Comparison of ENCODE assay signal across 12 mouse cellular contexts in genomic region chr2:52779381-52779780, GRCm38 (mm10). TPM values are rescaled to one million over a fixed set of nuclear protein-coding genes. Genes with fewer than 3 reads are reported as not detected.
DNase-seq lines count a peak whose midpoint lies in the region; ATAC-seq and TF ChIP-seq lines count a peak whose summit lies in the region.
"Had no signal": no experiment of that assay in that cellular context is flagged by ENCODE, and none has a peak within 500 bp of the region (broad histone marks: within the 10 kb centered on the region; RNA-seq: fewer than 3 reads in every experiment).

No protein-coding gene starts in this region.

- H3K4me3 ChIP-seq in limb, embryonic 14.5 days (replicated peaks; ENCODE audit: low read length) = no peak overlapping the region
- no peak overlapping the region for H3K4me3 ChIP-seq in limb, embryonic 10.5 days
- no peak overlapping the region for H3K4me3 ChIP-seq in lung, embryonic 16.5 days (ENCODE audit: low read length)
- H3K4me3 ChIP-seq in testis, adult 2 months (ENCODE audit: control insufficient read depth, low read depth, low read length) = peak overlapping the region; percentile 39; the same call in 1 of the 2 replicates
- H3K4me3 ChIP-seq in left cerebral cortex, adult 2 months = no peak overlapping the region
- H3K4me3 ChIP-seq: embryonic facial prominence, embryonic 15.5 days had no signal

- no peak for TF ChIP-seq POLR2A in limb, embryonic 14.5 days (IDR thresholded peaks at IDR 0.05; ENCODE audit: borderline replicate concordance, extremely low read depth, insufficient read depth, insufficient read length)
- no peak for TF ChIP-seq POLR2A in testis, adult 2 months (IDR thresholded peaks at IDR 0.05; ENCODE audit: control insufficient read depth, low read depth, low read length)

- no peaks in the 10 kb centered on the region for H3K4me1 ChIP-seq in limb, embryonic 14.5 days (ENCODE audit: control insufficient read depth, insufficient read depth, low read length)
- H3K4me1 ChIP-seq in limb, embryonic 10.5 days = no peaks in the 10 kb centered on the region
- H3K4me1 ChIP-seq in lung, embryonic 16.5 days (replicated peaks; ENCODE audit: control insufficient read depth, insufficient read depth, low read length) = peaks cover 5% of the 10 kb centered on the region
- H3K4me1 ChIP-seq in testis, adult 2 months (ENCODE audit: control insufficient read depth, insufficient read depth, low read length) = peaks cover 5% of the 10 kb centered on the region
- H3K4me1 ChIP-seq: embryonic facial prominence, embryonic 15.5 days had no signal

- intact Hi-C loops in heart, postnatal 10 days (cut with DNase I) = no loop called here
- intact Hi-C loops in left cerebral cortex, adult 2 months (cut with DNase I) = no loop called here

- H3K36me3 ChIP-seq in limb, embryonic 14.5 days (ENCODE audit: control insufficient read depth, insufficient read depth, low read length) = no peaks in the 10 kb centered on the region
- H3K36me3 ChIP-seq in limb, embryonic 10.5 days = no peaks in the 10 kb centered on the region
- H3K36me3 ChIP-seq in lung, embryonic 16.5 days (ENCODE audit: control insufficient read depth, insufficient read depth, low read length) = no peaks in the 10 kb centered on the region
- no peaks in the 10 kb centered on the region for H3K36me3 ChIP-seq in testis, adult 2 months (ENCODE audit: control insufficient read depth, insufficient read depth, low read length)
- H3K36me3 ChIP-seq: embryonic facial prominence, embryonic 15.5 days had no signal

- H3K4me2 ChIP-seq in limb, embryonic 14.5 days (replicated peaks; ENCODE audit: low read depth, low read length, severe bottlenecking) = no peak overlapping the region
- peak overlapping the region; percentile 11; the same call in 1 of the 2 replicates for H3K4me2 ChIP-seq in lung, embryonic 16.5 days (ENCODE audit: low read depth, low read length)
- H3K4me2 ChIP-seq: embryonic facial prominence, embryonic 15.5 days had no signal

- DNase-seq in limb, embryonic 14.5 days (ENCODE audit: low spot score) = peak; percentile 27
- no peak for DNase-seq in limb, embryonic 10.5 days (ENCODE audit: low spot score)
- DNase-seq in heart, postnatal 10 days = peak; percentile 66 to 71
- no peak for DNase-seq in left cerebral cortex, adult 2 months (ENCODE audit: extremely low spot score in 1 of 2, low spot score in 2 of 2)
- DNase-seq in Muller cell, postnatal 12 days (ENCODE audit: inconsistent ontology term) = no peak
- DNase-seq: cerebellum, adult 2 months; thymus, postnatal 14 days had no signal

- TF ChIP-seq CTCF in testis, adult 2 months (IDR thresholded peaks at IDR 0.05; ENCODE audit: control insufficient read depth, insufficient read depth, insufficient replicate concordance, low read depth, low read length) = no peak
- TF ChIP-seq CTCF in left cerebral cortex, adult 2 months (IDR thresholded peaks at IDR 0.05) = no peak

- H3K9ac ChIP-seq in limb, embryonic 14.5 days (ENCODE audit: low read depth, low read length, severe bottlenecking) = no peak overlapping the region
- no peak overlapping the region for H3K9ac ChIP-seq in lung, embryonic 16.5 days (ENCODE audit: low read length)
- H3K9ac ChIP-seq: embryonic facial prominence, embryonic 15.5 days had no signal

- WGBS in limb, embryonic 14.5 days = 81% methylated on average over 9 of the region's 9 CpGs
- 87% methylated on average over 9 of the region's 9 CpGs for WGBS in limb, embryonic 10.5 days
- WGBS in lung, embryonic 16.5 days = 48% methylated on average over 9 of the region's 9 CpGs

- no peaks in the 10 kb centered on the region for H3K9me3 ChIP-seq in limb, embryonic 14.5 days (ENCODE audit: control insufficient read depth, low read length)
- H3K9me3 ChIP-seq in limb, embryonic 10.5 days (replicated peaks) = no peaks in the 10 kb centered on the region
- H3K9me3 ChIP-seq in lung, embryonic 16.5 days (ENCODE audit: control insufficient read depth, low read length) = no peaks in the 10 kb centered on the region
- H3K9me3 ChIP-seq: embryonic facial prominence, embryonic 15.5 days had no signal

- ATAC-seq in limb, embryonic 14.5 days (ENCODE audit: low FRiP score, low read depth) = no peak
- ATAC-seq in lung, embryonic 16.5 days (ENCODE audit: low read depth) = peak; percentile 93
- ATAC-seq: hindbrain, embryonic 16.5 days had no signal

- H3K27ac ChIP-seq in limb, embryonic 14.5 days (replicated peaks; ENCODE audit: low read depth, low read length) = no peak overlapping the region
- H3K27ac ChIP-seq in limb, embryonic 10.5 days = no peak overlapping the region
- no peak overlapping the region for H3K27ac ChIP-seq in lung, embryonic 16.5 days (ENCODE audit: low read length)
- peak overlapping the region; percentile 40; the same call in 1 of the 2 replicates for H3K27ac ChIP-seq in testis, adult 2 months (ENCODE audit: control insufficient read depth, insufficient read depth, low read depth, low read length)
- H3K27ac ChIP-seq in left cerebral cortex, adult 2 months = no peak overlapping the region
- H3K27ac ChIP-seq: embryonic facial prominence, embryonic 15.5 days; macrophage had no signal

- no peaks in the 10 kb centered on the region for H3K27me3 ChIP-seq in limb, embryonic 14.5 days (ENCODE audit: control insufficient read depth, insufficient read depth, low read length)
- H3K27me3 ChIP-seq in limb, embryonic 10.5 days (ENCODE audit: low read depth, poor library complexity, severe bottlenecking) = no peaks in the 10 kb centered on the region
- H3K27me3 ChIP-seq in lung, embryonic 16.5 days (ENCODE audit: control insufficient read depth, insufficient read depth, low read depth, low read length) = no peaks in the 10 kb centered on the region
- H3K27me3 ChIP-seq in testis, adult 2 months (ENCODE audit: control insufficient read depth, insufficient read depth, low read length) = no peaks in the 10 kb centered on the region
- H3K27me3 ChIP-seq: embryonic facial prominence, embryonic 15.5 days had no signal

RNA-seq across cellular contexts. Expression of gene Stam2, which starts 37.3 kb away (rescaled TPM):
- 16.6 and 17.2 TPM in 2 replicates for polyA plus RNA-seq in limb, embryonic 14.5 days (2012; rRNA removed)
- polyA plus RNA-seq in limb, embryonic 14.5 days (2014; fragmentation: Nextera tagmentation; extraction: Ambion mirVana) = 33.1 and 34.1 TPM in 2 replicates
- 28.1 and 29.8 TPM in 2 replicates for polyA plus RNA-seq in limb, embryonic 10.5 days (2016; fragmentation: Nextera tagmentation; extraction: Ambion mirVana)
- total RNA-seq in heart, postnatal 10 days (2021) = 10 to 100 TPM; 27.5 to 31.6 TPM
- polyA plus RNA-seq in lung, embryonic 16.5 days (2015; fragmentation: Nextera tagmentation; extraction: Ambion mirVana) = 35.0 and 40.3 TPM in 2 replicates
- 20.5 and 21.2 TPM in 2 replicates for polyA plus RNA-seq in testis, adult 2 months (2012; rRNA removed)
- total RNA-seq in left cerebral cortex, adult 2 months (2021) = 10 to 100 TPM; 25.2 to 26.6 TPM

Comparison
In these comparisons a context has a peak if more than half of its experiments do, and no peak if none do; other contexts are left out.
1. DNase-seq: peak in limb, embryonic 14.5 days (single experiment) and heart, postnatal 10 days (2 of 2); none in limb, embryonic 10.5 days (single experiment), left cerebral cortex, adult 2 months (0 of 2) and Muller cell, postnatal 12 days (single experiment).